Mouse (Mus musculus) embryonic facial prominence, embryonic 12.5 days (tissue): ENCODE results near the gene Ube2q1. TPM values are rescaled to one million over a fixed set of nuclear protein-coding genes. Genes with fewer than 3 reads are reported as not detected.
"Not testable (repeated sequence)": the region's sequence is repeated elsewhere in the genome, so short reads cannot be mapped to it uniquely, and the experiment has no call there.

ENCODE experiments used
- ATAC-seq: fragments of 200-750 bp; cut with Nextera tagmentation; 2 replicates; pipeline ENCODE4 v1.8.0; 2017; ENCODE audit not compliant: insufficient number of reproducible peaks, insufficient read depth, low FRiP score, low TSS enrichment
- H3K27ac ChIP-seq: fragments of 300-500 bp; sonication (generic); 2 replicates; pipeline ENCODE4 v1.5.1; 2016; ENCODE audit warnings: mild to moderate bottlenecking
- H3K27me3 ChIP-seq: fragments of 300-500 bp; sonication (generic); 2 replicates; pipeline ENCODE4 v1.6.1; 2016; ENCODE audit warnings: mild to moderate bottlenecking, moderate library complexity
- H3K36me3 ChIP-seq: fragments of 300-500 bp; sonication (generic); 2 replicates; pipeline ENCODE4 v1.6.1; 2016; ENCODE audit warnings: mild to moderate bottlenecking
- H3K4me1 ChIP-seq: fragments of 300-500 bp; sonication (generic); 2 replicates; pipeline ENCODE4 v1.6.1; 2016
- H3K4me2 ChIP-seq: fragments of 300-500 bp; sonication (generic); replicated peaks from 2 replicates; pipeline ENCODE4 v1.6.1; 2016; ENCODE audit warnings: mild to moderate bottlenecking, moderate library complexity
- H3K4me3 ChIP-seq: fragments of 300-500 bp; sonication (generic); 2 replicates; pipeline ENCODE4 v1.5.1; 2016; ENCODE audit warnings: mild to moderate bottlenecking
- H3K9ac ChIP-seq: fragments of 300-500 bp; sonication (generic); 2 replicates; pipeline ENCODE4 v1.6.1; 2016; ENCODE audit warnings: mild to moderate bottlenecking, moderate library complexity
- H3K9me3 ChIP-seq: fragments of 300-500 bp; sonication (generic); 2 replicates; pipeline ENCODE4 v1.6.1; 2016; ENCODE audit warnings: mild to moderate bottlenecking, moderate library complexity
- WGBS: fragments of 180-500 bp; shearing (Covaris S2); methylation state at CpG from one replicate; pipeline ENCODE4 v1.1.7; 2016; 5-methylcytosine and 5-hydroxymethylcytosine counted together
- polyA plus RNA-seq: library from polyadenylated mRNA; unstranded; fragments of >200 nt; fragmentation: Nextera tagmentation; extraction: Ambion mirVana; gene quantifications from 2 replicates; pipeline ENCODE4 v1.2.1, GENCODE M21; 2016

Ube2q1 gene
- polyA plus RNA-seq, 1 experiment from 2014 or later, result 18.0 TPM

GRCm38 (mm10) chr3:89794616-89795015 lies 21.2 kb downstream of the Ube2q1 start:
- no peak overlapping the region for H3K27ac ChIP-seq
- ATAC-seq, result no peak
- H3K9me3 ChIP-seq, result no peaks in the 10 kb centered on the region
- H3K36me3 ChIP-seq, result no peaks in the 10 kb centered on the region
- peaks cover 3% of the 10 kb centered on the region; the same call in 1 of the 2 replicates for H3K4me1 ChIP-seq
- H3K27me3 ChIP-seq, result no peaks in the 10 kb centered on the region
- WGBS, result 57% methylated on average over 2 of the region's 2 CpGs
- no peak overlapping the region for H3K4me3 ChIP-seq
- H3K9ac ChIP-seq, result no peak overlapping the region
- H3K4me2 ChIP-seq, result no peak overlapping the region

DNA sequence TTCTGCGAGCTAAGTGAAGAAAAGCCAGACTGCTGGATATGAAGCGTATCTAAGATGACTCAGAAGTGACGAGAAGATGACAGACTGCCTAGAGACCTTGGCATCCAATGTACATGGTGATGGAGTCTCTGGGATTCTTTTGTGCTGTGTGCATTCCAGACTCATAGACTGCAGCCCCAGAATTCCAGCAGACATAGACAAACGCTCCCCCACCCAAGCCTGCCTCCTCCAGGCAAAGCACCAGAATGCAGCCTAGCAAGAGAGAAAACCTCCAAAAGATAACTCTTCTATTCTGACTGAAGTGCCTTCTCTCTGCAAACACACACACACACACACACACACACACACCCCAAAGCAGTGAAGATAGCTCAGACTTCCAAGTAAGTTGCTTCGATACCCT lies 22.3 kb downstream of the Ube2q1 start:
- H3K4me1 ChIP-seq, result peaks cover 4% of the 10 kb centered on the region; the same call in 1 of the 2 replicates
- no peak overlapping the region for H3K9ac ChIP-seq
- no peak overlapping the region for H3K27ac ChIP-seq
- H3K36me3 ChIP-seq, result no peaks in the 10 kb centered on the region
- no peak overlapping the region for H3K4me2 ChIP-seq
- H3K9me3 ChIP-seq, result no peaks in the 10 kb centered on the region
- H3K27me3 ChIP-seq, result no peaks in the 10 kb centered on the region
- H3K4me3 ChIP-seq, result no peak overlapping the region
- no peak for ATAC-seq
- WGBS, result 77% methylated on average over 5 of the region's 5 CpGs

DNA sequence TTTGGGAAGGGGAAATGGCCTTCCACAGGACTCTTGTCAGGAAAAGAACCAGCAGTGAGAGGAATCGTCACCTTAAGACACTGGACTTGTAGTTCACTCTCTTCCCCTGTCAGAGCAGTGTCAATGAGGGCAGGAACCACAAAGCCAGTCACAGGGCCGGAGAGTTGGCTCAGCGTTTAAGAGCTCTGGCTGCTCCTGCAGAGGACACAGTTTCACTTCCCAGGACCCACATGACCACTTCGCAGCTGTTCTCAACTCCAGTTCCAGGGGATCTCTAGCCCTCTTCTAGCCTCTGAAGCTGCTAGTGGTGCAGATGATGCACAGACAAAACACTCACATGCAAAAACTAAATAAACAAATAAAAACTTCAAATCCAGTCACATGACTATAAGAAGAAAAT lies 22.9 kb downstream of the Ube2q1 start:
- no peaks in the 10 kb centered on the region for H3K36me3 ChIP-seq
- H3K9ac ChIP-seq, result no peak overlapping the region
- H3K4me1 ChIP-seq, result peaks cover 4% of the 10 kb centered on the region; the same call in 1 of the 2 replicates
- H3K9me3 ChIP-seq, result no peaks in the 10 kb centered on the region
- no peak for ATAC-seq
- 54% methylated on average over 4 of the region's 4 CpGs for WGBS
- H3K27ac ChIP-seq, result no peak overlapping the region
- H3K27me3 ChIP-seq, result no peaks in the 10 kb centered on the region
- H3K4me2 ChIP-seq, result no peak overlapping the region
- H3K4me3 ChIP-seq, result no peak overlapping the region

- WGBS, result 81% methylated on average over 3 of the region's 3 CpGs
These were observed 25.1 kb downstream of the Ube2q1 start for GRCm38 (mm10) chr3:89798518-89798917.

DNA sequence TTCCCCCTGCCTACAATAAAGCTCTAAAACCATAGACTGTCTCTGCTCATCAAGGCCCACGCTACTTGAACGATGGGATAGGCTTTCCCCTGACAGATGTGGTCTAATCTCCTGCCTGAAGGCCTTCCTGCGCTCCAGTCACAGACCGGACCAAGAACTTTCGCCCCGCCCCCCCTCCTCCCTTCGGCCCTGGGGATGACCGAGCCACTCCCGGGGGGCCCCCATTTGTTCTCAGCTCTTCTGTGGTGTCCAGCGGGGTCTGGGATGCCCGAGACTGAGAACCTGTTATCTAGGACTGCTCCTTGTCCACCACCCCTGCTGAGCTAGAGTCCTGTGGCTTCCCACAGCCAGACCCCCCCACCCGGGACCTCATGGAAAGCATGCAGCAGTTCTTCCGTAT lies 26.1 kb downstream of the Ube2q1 start:
- Histone ChIP-seq H3K9ac (no peak overlapping the region), H3K27ac (no peak overlapping the region), H3K36me3 (no peaks in the 10 kb centered on the region), H3K9me3 (no peaks in the 10 kb centered on the region), H3K4me1 (peaks cover 4% of the 10 kb centered on the region; the same call in 1 of the 2 replicates), H3K4me3 (0 out of 2 replicates have a peak overlapping the region, but pooled peaks have one; percentile 9), H3K27me3 (no peaks in the 10 kb centered on the region), H3K4me2 (peak overlapping the region; percentile 33)
- 3% methylated on average over 13 of the region's 13 CpGs for WGBS
- no peak for ATAC-seq

More at GRCm38 (mm10) chr3:89798518-89798917, 25.1 kb downstream of the Ube2q1 start:
- Histone ChIP-seq H3K9ac (no peak overlapping the region), H3K4me1 (peaks cover 4% of the 10 kb centered on the region; the same call in 1 of the 2 replicates), H3K27ac (no peak overlapping the region), H3K4me3 (no peak overlapping the region), H3K4me2 (no peak overlapping the region), H3K9me3 (no peaks in the 10 kb centered on the region), H3K27me3 (no peaks in the 10 kb centered on the region), H3K36me3 (no peaks in the 10 kb centered on the region)
- ATAC-seq, result no peak

DNA sequence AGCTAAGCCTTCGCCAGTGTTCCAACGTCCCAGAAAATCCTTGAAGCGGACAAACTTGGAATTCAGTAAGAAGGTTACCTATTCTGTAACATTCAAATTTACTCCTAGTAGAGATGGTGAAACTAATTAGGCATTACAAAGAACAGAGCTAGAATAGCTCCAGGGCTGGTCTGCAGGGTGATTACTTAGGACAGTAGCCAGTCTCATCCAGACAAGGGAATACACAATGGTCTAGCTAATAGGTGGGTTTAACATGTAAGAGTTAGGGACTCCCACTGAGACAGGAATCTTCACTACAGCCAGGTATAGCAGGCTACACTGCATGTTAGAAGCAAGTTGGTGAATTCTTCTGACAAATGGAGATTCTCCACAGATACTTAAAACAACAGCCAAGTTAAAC lies 26.7 kb downstream of the Ube2q1 start:
- H3K4me3 ChIP-seq, ATAC-seq, H3K27ac ChIP-seq, H3K4me1 ChIP-seq, H3K4me2 ChIP-seq, H3K9ac ChIP-seq, H3K27me3 ChIP-seq, H3K9me3 ChIP-seq, H3K36me3 ChIP-seq: not testable (repeated sequence)
- WGBS, result 29% methylated on average over 3 of the region's 3 CpGs

- Histone ChIP-seq H3K36me3 (no peaks in the 10 kb centered on the region), H3K4me2 (no peak overlapping the region), H3K27ac (no peak overlapping the region), H3K9ac (no peak overlapping the region), H3K4me1 (peaks cover 4% of the 10 kb centered on the region; the same call in 1 of the 2 replicates), H3K4me3 (no peak overlapping the region), H3K9me3 (no peaks in the 10 kb centered on the region), H3K27me3 (no peaks in the 10 kb centered on the region)
- WGBS, result 59% methylated on average over 5 of the region's 5 CpGs
- ATAC-seq, result no peak
These were observed 27.5 kb downstream of the Ube2q1 start for GRCm38 (mm10) chr3:89800774-89801506.

- H3K36me3 ChIP-seq, result no peaks in the 10 kb centered on the region
- H3K4me1 ChIP-seq, result peaks cover 4% of the 10 kb centered on the region; the same call in 1 of the 2 replicates
- no peak overlapping the region for H3K27ac ChIP-seq
- no peak overlapping the region for H3K4me2 ChIP-seq
- no peaks in the 10 kb centered on the region for H3K9me3 ChIP-seq
- no peak for ATAC-seq
- no peak overlapping the region for H3K4me3 ChIP-seq
- WGBS, result 24% methylated on average over 3 of the region's 3 CpGs
- H3K9ac ChIP-seq, result no peak overlapping the region
- no peaks in the 10 kb centered on the region for H3K27me3 ChIP-seq
These were observed 28.1 kb downstream of the Ube2q1 start for GRCm38 (mm10) chr3:89801507-89801847.

DNA sequence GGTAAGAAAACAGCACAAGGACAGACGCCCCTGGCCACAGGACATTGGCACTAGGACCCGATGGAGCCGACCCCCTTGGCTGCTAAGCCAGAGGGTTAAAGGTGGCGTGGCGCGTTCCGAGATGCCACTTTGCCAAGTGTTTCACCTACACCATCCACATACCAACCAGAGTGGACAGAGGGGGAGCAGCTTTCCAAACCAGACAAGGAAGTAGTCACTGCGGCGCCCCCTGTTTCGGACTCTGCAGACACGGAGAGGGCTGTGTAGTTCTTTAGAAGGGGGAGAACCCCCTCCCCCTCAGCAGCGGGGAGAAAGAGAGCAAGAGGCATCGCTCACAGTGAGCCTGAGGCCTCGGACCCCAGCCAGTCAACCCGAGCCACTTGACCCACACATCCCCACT lies 29.5 kb downstream of the Ube2q1 start:
- H3K36me3 ChIP-seq, result no peaks in the 10 kb centered on the region
- peaks cover 4% of the 10 kb centered on the region; the same call in 1 of the 2 replicates for H3K4me1 ChIP-seq
- H3K4me3 ChIP-seq, result no peak overlapping the region
- no peak overlapping the region for H3K27ac ChIP-seq
- H3K9ac ChIP-seq, result no peak overlapping the region
- no peaks in the 10 kb centered on the region for H3K27me3 ChIP-seq
- no peak overlapping the region for H3K4me2 ChIP-seq
- no peaks in the 10 kb centered on the region for H3K9me3 ChIP-seq
- 66% methylated on average over 15 of the region's 15 CpGs for WGBS
- no peak for ATAC-seq

DNA sequence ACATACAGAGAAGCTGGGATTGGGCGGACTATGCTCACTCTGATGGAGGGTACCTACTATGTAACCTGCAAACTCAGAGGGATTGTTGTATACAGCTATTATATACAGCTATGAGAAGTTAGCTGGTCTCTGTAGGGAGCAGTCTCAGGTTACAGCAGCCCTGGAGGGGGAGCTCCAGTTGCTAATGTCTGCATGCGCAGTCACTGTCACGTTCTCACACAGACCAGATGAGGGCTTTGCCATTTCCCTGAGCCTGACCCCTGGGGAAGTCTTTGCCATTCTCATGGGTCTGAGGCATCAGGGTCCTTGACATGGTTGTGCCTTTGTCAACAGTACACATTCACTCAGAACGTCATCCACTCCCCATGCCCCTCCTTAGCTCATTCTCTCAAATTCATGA lies 31.8 kb downstream of the Ube2q1 start:
- Histone ChIP-seq H3K9me3 (no peaks in the 10 kb centered on the region), H3K27me3 (no peaks in the 10 kb centered on the region), H3K4me3 (no peak overlapping the region), H3K36me3 (no peaks in the 10 kb centered on the region), H3K4me1 (no peaks in the 10 kb centered on the region), H3K4me2 (no peak overlapping the region), H3K9ac (no peak overlapping the region), H3K27ac (no peak overlapping the region)
- WGBS, result 52% methylated on average over 4 of the region's 4 CpGs
- ATAC-seq, result no peak

DNA sequence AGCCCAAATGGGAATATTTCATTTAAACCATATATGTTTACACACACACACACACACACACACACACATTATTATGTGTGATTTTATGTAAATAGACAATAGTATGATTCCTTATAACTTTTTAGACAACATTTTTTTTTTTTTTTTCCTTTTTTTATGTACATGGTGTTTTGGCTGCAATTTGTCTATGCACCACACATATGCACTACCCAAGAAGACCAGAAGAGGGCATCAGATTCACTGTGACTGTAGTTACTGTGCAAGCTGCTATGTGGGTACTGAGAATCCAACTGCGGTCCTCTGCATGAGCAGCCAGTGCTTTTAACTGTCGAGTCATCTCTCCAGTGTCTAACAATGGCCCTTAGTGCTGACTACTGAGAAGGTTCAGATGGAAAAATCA lies 33.3 kb downstream of the Ube2q1 start:
- H3K4me2 ChIP-seq, result no peak overlapping the region
- H3K9me3 ChIP-seq, result no peaks in the 10 kb centered on the region
- ATAC-seq, result no peak
- H3K27ac ChIP-seq, result no peak overlapping the region
- H3K9ac ChIP-seq, result no peak overlapping the region
- no peaks in the 10 kb centered on the region for H3K4me1 ChIP-seq
- H3K27me3 ChIP-seq, result no peaks in the 10 kb centered on the region
- H3K4me3 ChIP-seq, result no peak overlapping the region
- no peaks in the 10 kb centered on the region for H3K36me3 ChIP-seq
- 95% methylated on average over 2 of the region's 2 CpGs for WGBS

- Histone ChIP-seq H3K9me3 (no peaks in the 10 kb centered on the region), H3K4me2 (no peak overlapping the region), H3K4me3 (no peak overlapping the region), H3K9ac (no peak overlapping the region), H3K27ac (no peak overlapping the region), H3K36me3 (no peaks in the 10 kb centered on the region), H3K4me1 (no peaks in the 10 kb centered on the region), H3K27me3 (0 out of 2 replicates have a peak, but pooled peaks cover 1% of the 10 kb centered on the region)
- ATAC-seq, result no peak
- 87% methylated on average over 3 of the region's 3 CpGs for WGBS
These were observed 33.8 kb downstream of the Ube2q1 start for GRCm38 (mm10) chr3:89807171-89807570.
